Mouse (Mus musculus): ENCODE data around the gene Myo1e.

The Myo1e gene

GRCm38 (mm10) chr9:70223142-70223541, 16.0 kb downstream of the Myo1e start:
- no peak for DNase-seq

GRCm38 (mm10) chr9:70224046-70224445, 16.9 kb downstream of the Myo1e start:
- no peak for DNase-seq

GRCm38 (mm10) chr9:70226359-70226758, 19.2 kb downstream of the Myo1e start:
- DNase-seq, result no peak

- no peak for DNase-seq
Observed at GRCm38 (mm10) chr9:70229823-70230222, 22.7 kb downstream of the Myo1e start.

GRCm38 (mm10) chr9:70232044-70233010, 25.2 kb downstream of the Myo1e start:
- no peak for DNase-seq

- no peak for DNase-seq
Observed at GRCm38 (mm10) chr9:70237136-70237535, 30.0 kb downstream of the Myo1e start.

GRCm38 (mm10) chr9:70237561-70237960, 30.4 kb downstream of the Myo1e start:
- no peak for DNase-seq

GRCm38 (mm10) chr9:70238391-70238790, 31.2 kb downstream of the Myo1e start:
- no peak for DNase-seq

- no peak for DNase-seq
Observed at GRCm38 (mm10) chr9:70239229-70239628, 32.1 kb downstream of the Myo1e start.

- no peak for DNase-seq
Observed at GRCm38 (mm10) chr9:70240703-70241410, 33.7 kb downstream of the Myo1e start.

- DNase-seq, result no peak
Observed at GRCm38 (mm10) chr9:70241411-70241961, 34.3 kb downstream of the Myo1e start.

GRCm38 (mm10) chr9:70242112-70242862, 35.1 kb downstream of the Myo1e start:
- no peak for DNase-seq

GRCm38 (mm10) chr9:70243241-70243640, 36.1 kb downstream of the Myo1e start:
- no peak for DNase-seq

- no peak for DNase-seq
Observed at GRCm38 (mm10) chr9:70243708-70244107, 36.6 kb downstream of the Myo1e start.

- no peak for DNase-seq
Observed at GRCm38 (mm10) chr9:70244115-70244514, 37.0 kb downstream of the Myo1e start.

- no peak for DNase-seq
Observed at GRCm38 (mm10) chr9:70245040-70245439, 37.9 kb downstream of the Myo1e start.

- DNase-seq, result no peak
Observed at GRCm38 (mm10) chr9:70246427-70246826, 39.3 kb downstream of the Myo1e start.

GRCm38 (mm10) chr9:70248046-70248445, 40.9 kb downstream of the Myo1e start:
- no peak for DNase-seq

GRCm38 (mm10) chr9:70248826-70249225, 41.7 kb downstream of the Myo1e start:
- no peak for DNase-seq

GRCm38 (mm10) chr9:70249881-70250681, 42.9 kb downstream of the Myo1e start:
- no peak for DNase-seq

GRCm38 (mm10) chr9:70251441-70251985, 44.4 kb downstream of the Myo1e start:
- no peak for DNase-seq

GRCm38 (mm10) chr9:70253016-70253415, 45.9 kb downstream of the Myo1e start:
- DNase-seq, result no peak
